Mouse (Mus musculus) cerebellum, adult 11-12 months (tissue): ENCODE results near the gene Rab3ip.

Experiments used
- DNase-seq: peaks from one replicate; pipeline ENCODE4 v3.0.0; 2022

The Rab3ip gene

DNA sequence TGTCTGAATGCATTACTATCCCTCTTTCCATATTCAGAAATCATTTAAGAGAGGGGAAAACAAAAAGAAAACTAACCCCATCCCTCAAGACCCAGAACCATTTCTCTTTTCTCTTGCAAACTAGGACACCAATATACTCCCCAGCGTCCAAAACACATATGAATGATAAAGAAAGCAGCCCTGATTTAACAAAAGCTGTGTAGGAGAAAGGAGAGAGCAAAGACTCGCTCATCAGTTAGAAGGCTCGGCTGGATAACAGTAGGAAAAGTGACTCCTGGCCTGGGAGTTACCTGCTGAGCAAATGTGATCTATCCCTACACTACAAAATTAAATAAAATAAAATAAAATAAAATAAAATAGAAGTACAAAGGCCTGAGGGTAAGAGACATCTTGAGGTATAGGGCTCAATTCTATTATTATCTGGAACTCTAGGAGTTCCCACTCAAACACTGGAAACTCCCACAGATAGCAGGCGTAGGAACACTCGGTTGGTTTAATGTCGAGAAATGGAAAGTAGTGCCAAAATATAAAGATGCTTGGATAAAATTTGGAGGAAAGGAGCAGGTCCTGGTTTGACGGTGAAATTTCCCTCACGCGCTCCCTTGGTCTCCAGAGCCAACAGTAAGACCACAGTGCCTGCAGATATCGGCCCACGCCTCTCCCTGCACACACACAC is 6.1 kb upstream of the Rab3ip start:
- DNase-seq: no peak

DNA sequence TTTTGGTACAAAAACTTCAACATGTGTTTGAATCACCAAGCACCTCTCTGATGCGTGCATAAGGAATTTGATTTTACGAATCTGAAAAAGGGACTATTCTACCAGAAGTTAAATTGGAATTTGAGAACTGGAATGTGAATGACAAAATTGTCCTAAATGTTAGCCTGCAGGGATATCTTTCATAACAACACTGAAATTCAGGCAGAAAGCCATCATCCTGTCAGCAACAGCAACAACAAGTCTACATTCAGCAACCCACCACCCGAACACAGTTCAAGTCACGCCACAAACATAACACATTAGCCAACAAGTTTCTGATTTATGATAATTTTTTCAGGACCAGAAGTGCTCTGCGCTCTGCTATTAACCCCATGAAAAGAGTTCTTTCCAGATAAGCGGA is 4.6 kb upstream of the Rab3ip start:
- DNase-seq: no peak

DNA sequence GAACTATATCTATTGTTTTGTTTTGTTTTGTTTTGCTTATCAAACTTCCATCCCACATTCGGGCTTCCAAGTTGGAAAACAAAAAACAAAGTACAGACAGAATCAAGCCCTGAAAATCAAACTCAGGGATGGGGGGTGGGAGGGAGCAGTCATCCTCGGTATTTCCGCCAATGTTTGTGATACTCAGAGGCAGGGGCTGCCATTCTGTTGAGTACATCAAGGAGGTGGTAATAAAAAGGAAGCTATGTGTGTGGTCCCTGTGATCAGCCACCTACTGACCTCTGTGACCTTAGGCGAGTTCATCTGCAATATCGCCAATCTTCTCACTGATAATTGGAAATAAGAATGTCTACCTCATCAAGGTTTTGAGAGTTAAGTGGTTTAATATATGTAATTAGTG is 317 bp upstream of the Rab3ip start:
- peak; percentile 29 for DNase-seq

DNA sequence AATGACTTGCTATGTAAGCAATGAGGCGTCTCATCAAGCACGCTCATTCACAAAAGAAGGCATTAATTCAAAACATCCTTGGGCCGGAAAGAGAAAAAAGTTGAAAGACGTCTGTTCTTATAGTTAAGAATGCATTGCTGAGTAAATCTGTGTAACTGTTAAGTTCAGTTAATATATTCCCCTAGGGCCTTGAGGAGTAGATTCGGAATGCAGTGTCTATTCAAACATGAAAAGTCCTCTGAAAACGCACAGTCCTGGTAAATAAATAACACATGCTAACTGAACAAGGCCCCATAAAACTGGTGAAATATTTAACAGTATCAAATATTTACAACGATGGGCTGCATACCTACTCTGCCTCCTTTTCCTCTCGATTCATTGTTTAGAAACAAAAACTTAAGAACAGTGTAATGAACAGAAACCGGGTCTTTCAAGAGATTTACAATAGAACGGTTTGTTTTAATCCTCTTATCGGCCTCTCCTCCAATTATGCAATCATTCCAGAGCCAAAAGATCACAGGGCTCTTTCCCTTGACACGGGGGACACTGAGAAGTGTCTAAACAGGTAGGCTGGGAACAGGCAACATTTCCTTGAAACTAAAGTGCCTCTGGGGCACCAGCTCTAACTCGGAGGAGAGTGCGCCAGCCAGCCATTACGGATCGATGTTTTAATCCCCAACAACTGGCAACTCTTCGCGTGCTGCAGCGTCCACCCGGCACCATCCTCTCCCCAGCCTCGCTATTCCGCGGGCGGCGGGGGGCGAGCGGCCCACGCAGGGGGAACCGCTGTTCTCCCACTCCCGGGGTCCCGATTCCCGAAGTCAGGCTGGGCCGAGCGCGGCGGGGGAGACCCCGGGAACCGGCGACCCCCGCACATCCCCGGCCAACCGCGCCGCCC is 1.2 kb downstream of the Rab3ip start:
- DNase-seq: peak; percentile 70

DNA sequence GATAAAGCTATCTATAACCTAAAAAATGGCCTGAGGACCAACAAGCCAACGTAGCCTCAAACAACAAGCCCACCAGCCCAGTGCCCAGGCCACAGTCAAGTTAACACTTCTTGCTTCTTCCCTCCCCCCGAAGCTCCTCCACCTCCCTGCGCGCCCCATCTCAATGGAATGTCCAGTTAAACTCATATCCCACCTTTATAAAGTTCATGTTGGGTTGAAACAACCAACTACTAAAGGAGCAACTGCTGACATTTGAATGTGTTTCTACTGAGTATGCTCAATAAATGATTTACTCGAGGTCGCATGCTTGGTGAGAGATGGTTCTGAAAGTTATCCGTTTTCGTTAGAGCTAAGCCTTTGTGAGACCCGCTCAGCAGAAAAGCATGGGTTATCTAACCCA is 2.2 kb downstream of the Rab3ip start:
- no peak for DNase-seq

DNA sequence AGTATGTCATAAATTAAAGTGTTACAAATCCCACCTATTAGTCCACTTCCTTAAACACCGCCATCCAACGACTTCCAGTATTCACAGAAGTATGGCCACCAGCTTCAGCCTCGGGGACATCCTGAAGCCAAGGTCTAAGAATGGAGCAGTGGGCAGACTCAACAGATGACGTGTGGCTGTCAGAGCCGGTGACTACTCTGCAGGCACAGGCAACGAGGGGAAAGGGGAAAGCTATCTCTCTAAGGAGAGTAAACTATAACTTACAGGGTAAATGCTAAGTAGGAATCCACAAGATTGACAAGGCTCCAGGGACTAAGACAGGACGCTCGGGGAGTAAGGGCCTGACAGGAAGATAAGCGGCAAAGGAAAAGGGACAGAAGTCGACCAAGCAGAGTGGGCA is 5.6 kb downstream of the Rab3ip start:
- no peak for DNase-seq

DNA sequence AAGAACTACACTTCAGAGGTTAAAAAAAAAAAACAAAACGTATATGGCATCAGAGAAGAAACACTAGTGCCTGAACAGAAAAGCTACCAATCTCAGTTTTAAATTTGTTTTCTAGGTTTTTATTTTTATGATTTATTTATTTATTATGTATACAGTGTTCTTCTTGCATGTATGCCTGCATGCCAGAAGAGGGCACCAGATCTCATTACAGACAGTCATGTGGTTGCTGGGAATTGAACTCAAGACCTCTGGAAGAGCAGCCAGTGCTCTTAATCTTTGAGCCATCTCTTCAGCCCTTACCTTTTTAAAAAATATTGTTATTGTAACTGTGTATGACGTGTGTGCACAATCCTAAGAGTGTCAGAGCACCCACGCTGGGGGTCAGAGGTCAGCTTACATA is 6.4 kb downstream of the Rab3ip start:
- no peak for DNase-seq

DNA sequence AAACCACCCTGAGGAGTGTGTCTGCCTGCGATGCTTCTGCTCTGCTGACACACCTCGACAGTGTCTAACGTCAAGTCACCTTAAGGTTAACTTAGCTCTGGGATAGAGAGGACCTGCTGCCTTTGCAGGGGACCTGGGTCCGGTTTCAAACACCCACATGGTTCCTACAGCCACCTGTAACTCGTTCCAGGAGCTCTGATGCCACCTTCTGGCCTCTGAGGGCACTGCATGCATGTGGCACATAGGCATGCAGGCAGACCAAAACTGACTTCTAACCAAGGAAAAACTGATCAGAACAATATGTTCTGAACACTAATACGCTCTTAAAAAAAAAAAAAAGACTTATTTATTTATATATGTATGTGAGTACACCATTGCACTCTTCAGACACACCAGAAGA is 7.5 kb downstream of the Rab3ip start:
- DNase-seq: no peak

- DNase-seq: no peak
Observed at GRCm38 (mm10) chr10:116935028-116935427, 15.5 kb downstream of the Rab3ip start.

DNA sequence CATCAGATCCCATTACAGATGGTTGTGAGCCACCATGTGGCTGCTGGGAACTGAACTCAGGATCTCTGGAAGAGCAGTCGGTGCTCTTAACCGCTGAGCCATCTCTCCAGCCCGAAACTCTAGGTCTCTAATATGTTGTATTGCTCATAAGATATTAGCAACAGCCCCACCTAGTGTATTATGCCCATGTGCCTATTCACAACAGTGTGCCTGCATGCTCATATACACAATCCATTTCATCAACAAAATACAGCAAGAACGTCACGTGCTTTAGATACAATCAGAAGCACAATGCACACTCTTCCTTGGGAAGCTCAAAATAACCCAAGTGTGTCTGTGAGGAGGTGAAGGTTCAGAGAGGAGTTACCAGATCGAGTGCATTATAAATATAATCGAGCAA is 16.8 kb downstream of the Rab3ip start:
- no peak for DNase-seq

- DNase-seq: no peak
Observed at GRCm38 (mm10) chr10:116932418-116932817, 18.2 kb downstream of the Rab3ip start.

DNA sequence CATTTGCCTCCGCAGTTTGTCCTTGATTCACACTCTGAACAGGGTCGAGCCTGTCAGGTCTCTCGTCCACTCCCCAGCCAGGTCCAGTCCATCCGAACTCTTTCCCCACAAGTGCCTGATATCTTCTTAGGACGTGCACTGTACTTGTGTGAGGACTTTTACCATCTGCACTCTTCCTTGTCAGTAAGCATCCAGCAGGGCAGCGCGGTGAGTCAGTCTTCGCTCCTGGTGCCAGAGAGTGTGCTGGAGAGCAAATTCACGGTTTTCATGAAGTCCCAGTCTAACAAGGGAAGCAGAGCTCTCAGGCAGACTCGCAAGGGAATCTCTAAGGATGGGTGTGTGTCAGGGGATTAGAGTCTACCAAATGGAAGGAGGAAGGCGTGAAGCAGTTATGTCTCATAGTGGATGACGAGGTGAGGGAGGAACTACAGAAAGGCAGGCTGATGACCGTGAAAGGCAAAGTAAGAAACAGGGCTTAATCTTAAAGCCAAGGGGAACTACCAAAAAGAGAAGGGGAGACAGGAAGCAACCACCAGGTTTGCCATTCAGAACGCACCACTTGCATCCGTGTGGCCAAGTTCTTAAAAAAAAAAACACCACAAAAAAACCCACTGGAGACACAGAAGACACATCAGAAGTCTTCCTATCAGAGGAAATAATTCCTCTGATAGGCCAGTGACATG is 18.9 kb downstream of the Rab3ip start:
- DNase-seq: no peak

DNA sequence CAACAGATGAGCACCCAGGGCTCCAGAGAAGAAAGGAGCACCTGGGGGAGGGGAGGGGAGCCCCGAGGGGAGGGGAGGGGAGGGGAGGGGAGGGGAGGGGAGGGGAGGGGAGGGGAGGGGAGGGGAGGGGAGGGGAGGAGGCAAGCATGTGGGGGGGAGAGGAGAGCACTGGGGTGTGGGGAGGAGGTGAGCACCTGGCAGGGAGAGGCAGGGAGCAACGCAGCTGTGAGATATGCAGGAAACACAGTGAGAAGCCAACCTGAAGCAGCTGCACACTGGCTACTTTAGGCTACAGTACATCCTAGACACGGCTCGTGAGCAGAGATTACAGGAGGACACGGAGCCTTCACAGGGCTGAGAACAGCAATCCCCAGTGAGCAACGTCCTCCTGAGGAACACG is 19.6 kb downstream of the Rab3ip start:
- DNase-seq: no peak

GRCm38 (mm10) chr10:116930506-116930905 is 20.1 kb downstream of the Rab3ip start:
- DNase-seq: no peak

DNA sequence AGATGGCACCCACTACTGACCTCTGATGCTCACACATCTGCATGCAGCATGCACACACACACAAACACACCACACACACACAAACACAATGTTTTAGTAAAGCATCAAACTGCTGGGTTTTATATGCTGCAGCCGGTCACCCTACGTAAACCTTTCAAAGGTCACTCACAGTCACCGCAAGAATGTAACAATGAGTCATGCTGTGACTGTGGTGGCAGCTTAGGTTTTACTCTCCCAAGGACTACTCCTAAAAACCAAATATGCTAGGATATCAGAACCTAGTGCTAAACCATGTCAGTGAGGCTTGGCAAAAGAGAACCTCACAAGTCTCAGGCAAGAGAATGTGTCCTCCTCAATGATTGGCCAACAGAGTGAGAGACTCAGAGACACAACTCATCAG is 21.7 kb downstream of the Rab3ip start:
- DNase-seq: no peak

DNA sequence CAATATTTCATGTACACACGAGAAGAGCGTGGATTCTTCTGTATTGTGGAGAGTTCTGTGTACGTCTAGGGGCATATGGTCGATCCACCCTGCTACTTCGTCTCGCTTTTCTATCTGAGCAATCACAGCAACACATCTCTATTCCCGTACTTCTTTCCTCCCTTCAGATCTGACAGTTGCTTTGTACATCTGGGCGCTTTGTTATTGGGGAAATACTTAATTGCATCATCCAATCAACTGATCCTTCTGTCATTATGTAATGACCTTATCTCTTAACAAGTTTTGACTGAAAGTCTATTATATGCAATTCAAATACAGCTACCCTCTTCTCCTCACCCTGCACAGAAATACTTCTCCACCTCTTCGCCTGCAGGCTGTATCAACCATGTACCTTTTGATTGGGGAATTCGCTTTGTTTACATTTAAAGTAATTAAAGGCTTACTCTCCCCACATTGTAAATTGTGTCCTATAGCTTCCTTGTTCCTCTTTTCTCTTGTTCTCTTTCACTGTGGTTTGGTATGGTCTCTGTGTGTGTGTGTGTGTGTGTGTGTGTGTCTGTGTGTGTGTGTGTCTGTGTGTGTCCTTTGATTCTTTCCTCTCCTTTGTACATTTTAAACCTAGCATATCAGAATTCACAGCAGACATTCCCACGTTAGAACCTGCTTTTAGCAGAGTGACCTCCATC is 24.0 kb downstream of the Rab3ip start:
- no peak for DNase-seq

- DNase-seq: no peak
Observed at GRCm38 (mm10) chr10:116923651-116924495, 26.7 kb downstream of the Rab3ip start.

- DNase-seq: no peak
Observed at GRCm38 (mm10) chr10:116922161-116922560, 28.4 kb downstream of the Rab3ip start.

GRCm38 (mm10) chr10:116921416-116921815 is 29.2 kb downstream of the Rab3ip start:
- DNase-seq: no peak

- DNase-seq: no peak
Observed at GRCm38 (mm10) chr10:116920641-116921040, 29.9 kb downstream of the Rab3ip start.

DNA sequence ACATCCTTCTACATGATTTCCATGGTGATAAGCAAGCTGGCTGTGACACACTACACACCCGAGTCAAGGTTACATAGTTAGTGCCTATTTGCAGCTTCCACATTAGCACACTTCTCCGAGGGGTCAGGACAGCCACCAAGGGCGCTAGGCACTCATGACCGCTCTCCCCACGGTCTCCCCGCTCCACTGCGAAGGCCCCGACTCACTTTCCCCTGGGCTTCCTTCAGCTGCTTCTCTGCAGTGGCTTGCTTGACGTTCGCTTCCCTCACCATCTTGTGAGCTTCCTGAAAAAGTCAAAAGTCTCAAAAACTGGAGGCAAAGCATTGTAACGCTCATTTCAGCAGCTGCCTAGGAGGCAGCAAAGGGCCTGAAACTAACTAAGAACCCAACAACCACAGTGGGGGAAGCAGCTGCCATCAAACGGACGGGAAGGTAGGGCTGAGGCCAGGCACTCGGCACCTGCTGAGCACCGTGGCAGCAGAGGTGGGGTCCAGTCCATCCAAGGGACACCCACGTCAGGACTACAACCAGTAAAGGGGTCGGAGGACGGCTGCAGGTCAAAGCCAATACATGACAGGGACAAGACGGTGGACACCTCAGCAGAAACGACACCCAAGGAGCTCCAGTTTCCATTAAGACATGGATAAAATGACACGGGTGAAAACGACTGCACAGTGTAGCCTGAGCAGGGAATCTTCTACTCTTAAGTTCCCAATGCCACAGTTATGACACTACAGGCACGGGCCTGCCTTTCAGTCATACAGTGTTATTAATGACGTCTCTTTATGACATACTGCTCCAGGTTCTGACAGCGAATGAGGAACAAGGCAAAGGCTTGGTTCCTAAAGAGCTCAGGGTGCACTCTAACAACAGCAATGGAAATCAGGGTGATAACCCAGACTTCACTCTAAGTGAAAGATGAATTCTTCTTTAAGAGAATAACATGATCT is 30.9 kb downstream of the Rab3ip start:
- DNase-seq: no peak
